Mouse (Mus musculus) splenic B cell, adult 2 months (primary cell): ENCODE measurements around the gene Atp8a2.

Source experiments
- DNase-seq: peaks from one replicate; pipeline ENCODE4 v3.0.0-alpha.2; 2011; ENCODE audit warnings: low read depth, low spot score
- H3K27me3 ChIP-seq: 2 replicates; pipeline ENCODE4 v1.6.1; 2012; ENCODE audit warnings: mild to moderate bottlenecking, low read length, moderate library complexity, mixed read lengths; ENCODE audit not compliant: control insufficient read depth, poor library complexity, insufficient read depth, severe bottlenecking
- H3K36me3 ChIP-seq: 2 replicates; pipeline ENCODE4 v1.6.1; 2012; ENCODE audit warnings: mild to moderate bottlenecking, low read length, moderate library complexity, mixed read lengths; ENCODE audit not compliant: control insufficient read depth, poor library complexity, insufficient read depth, severe bottlenecking

Atp8a2 gene

DNA sequence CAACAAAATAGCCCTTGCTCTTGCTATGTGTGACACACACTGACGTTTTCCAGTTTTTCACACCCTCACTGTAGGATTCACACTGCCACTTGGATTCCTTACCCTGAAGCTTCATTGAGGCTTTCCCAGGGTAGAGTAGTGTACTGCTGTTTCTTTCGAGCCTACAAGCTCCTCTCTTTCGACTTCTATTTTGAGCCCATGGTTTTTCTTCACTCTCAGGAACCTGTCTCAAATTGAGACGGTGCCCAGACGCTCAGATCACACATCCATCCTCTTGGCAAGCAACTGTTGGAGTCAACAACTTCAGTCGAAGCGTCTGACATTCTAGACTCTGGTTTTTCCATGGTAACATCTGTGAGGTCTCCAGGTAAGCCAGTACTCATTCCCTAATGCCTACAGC, at the start of gene Atp8a2:
Atp8a2 (minus strand) TSS at position 296 of the 400 bp plus-strand sequence.
- no peaks in the 10 kb centered on the region for H3K36me3 ChIP-seq
- no peaks in the 10 kb centered on the region for H3K27me3 ChIP-seq
- DNase-seq: no peak

- H3K36me3 ChIP-seq: peaks cover 14% of the 10 kb centered on the region
- no peaks in the 10 kb centered on the region for H3K27me3 ChIP-seq
- DNase-seq: no peak
Measured at GRCm38 (mm10) chr14:60238551-60238950, 41.6 kb upstream of the Atp8a2 start.

DNA sequence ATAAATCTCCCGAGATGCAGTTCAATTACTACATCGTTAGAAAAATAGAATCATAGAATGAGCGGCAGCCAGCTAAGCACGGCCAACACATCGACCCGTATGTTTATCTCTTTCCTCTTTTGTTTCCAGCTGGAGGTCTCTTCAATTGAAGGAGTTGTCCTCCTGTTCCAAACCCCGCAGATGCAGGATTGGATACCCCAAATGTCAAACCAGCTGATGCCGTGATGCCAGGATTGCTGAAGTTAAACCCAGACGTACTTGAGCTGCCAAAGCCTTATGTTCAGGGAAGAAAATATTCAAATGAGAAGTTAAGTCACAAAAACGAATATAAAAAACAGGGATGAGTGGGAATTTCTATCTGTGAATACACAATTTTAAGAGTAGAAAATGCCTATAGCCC, 22.9 kb upstream of the Atp8a2 start:
- no peak for DNase-seq
- Histone ChIP-seq H3K27me3 (no peaks in the 10 kb centered on the region), H3K36me3 (peaks cover 11% of the 10 kb centered on the region)

DNA sequence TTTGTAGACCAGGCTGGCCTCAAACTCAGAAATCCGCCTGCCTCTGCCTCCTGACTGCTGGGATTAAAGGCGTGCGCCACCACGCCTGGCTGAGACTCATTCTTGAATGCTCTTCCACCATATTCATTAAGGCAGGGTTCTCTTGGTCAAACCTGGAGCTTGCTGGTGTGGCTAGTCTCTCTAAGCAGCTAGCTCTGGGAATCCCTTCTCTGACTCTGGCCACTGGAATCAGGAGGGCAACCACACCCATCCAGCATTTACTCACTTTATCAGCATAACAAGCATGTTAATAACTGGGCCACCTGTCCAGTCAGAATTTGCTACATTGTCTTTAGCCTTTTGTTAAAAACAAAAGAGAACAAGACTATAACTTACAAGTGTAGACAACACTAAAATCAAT, 20.6 kb upstream of the Atp8a2 start:
- no peak for DNase-seq
- Histone ChIP-seq H3K36me3 (peaks cover 9% of the 10 kb centered on the region), H3K27me3 (no peaks in the 10 kb centered on the region)

- H3K36me3 ChIP-seq: peaks cover 9% of the 10 kb centered on the region
- H3K27me3 ChIP-seq: no peaks in the 10 kb centered on the region
- DNase-seq: no peak
Measured at GRCm38 (mm10) chr14:60216125-60216524, 19.1 kb upstream of the Atp8a2 start.

DNA sequence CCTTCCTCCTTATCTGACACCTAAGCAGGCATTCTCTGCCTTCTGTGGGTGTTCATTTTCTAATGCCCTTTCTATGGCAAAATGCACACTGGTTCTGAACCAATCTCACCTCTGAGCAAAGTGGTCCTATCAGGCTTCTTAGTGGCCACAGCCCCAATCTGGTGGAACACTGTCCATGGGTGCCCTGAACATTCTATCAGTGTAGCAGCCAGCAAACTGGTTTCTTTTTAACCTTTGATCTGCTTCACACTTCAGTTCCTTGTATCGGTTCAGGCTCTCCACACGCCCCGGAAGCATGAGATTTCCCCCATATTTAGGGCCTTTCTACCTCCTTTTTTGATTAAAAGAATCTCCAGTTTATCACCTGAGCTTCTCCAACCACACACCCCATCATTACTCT, 18.0 kb upstream of the Atp8a2 start:
- Histone ChIP-seq H3K36me3 (peaks cover 6% of the 10 kb centered on the region), H3K27me3 (no peaks in the 10 kb centered on the region)
- DNase-seq: no peak

DNA sequence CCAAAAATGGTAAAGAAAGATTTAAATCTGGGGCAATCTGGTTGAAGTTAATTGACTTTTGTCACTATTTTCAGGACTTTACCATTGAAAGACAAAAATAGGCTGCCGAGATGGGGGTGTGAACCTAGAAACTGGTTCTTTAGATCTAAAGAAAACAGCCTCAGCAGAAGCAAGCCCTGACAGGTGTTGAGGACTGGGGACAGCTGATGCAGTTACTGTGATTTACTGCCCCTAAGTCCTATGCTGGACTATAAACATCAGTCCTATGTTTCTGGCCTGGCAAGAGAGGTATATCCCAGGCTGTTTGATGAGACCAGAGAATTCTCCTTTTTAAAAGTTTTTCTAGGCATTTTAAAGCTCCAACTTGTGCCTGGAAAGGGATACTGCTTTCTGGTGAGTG, 17.1 kb upstream of the Atp8a2 start:
- Histone ChIP-seq H3K27me3 (no peaks in the 10 kb centered on the region), H3K36me3 (peaks cover 2% of the 10 kb centered on the region; the same call in 1 of the 2 replicates)
- no peak for DNase-seq

DNA sequence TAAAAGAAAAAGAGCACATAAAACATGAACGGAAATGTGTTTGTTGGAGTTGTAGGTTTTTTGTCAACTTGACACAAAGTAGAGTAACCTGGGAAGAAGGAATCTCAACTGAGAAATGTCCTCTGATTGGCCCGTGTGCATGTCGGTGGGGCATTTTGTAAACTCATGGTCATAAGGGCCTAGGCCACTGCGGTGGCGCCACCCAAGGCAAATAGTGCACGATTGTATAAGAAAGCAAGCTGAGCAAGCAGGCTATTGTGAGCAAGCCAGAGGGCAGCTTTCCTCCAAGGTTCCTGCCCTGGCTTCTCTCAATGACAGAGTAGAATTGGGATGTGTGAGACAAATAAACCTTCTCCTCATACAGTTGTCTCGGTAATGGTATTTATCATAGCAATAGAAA, 12.2 kb upstream of the Atp8a2 start:
- Histone ChIP-seq H3K27me3 (no peaks in the 10 kb centered on the region), H3K36me3 (no peaks in the 10 kb centered on the region)
- DNase-seq: no peak

DNA sequence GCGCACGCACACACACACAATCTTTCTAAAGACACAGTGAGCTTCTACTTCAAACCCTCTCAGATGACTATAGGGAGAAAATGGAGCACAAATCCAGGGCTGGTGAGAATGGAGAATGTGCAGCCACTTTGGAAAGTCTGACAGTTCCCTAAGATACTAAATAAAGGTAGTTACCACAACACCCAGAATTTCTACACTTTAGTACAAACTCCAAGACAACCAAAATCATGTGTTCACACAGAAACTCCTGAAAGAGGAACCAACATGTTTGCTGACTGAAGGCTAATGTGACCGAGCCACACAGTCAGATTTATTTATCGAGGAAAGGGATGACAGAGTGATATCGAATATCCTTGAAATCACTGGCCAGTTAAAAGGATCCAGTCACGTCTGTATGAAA, 8.0 kb upstream of the Atp8a2 start:
- H3K36me3 ChIP-seq: no peaks in the 10 kb centered on the region
- H3K27me3 ChIP-seq: no peaks in the 10 kb centered on the region
- DNase-seq: no peak

- DNase-seq: no peak
- H3K36me3 ChIP-seq: no peaks in the 10 kb centered on the region
- H3K27me3 ChIP-seq: no peaks in the 10 kb centered on the region
Measured at GRCm38 (mm10) chr14:60195999-60196398, 980 bp downstream of the Atp8a2 start.

- DNase-seq: no peak
- Histone ChIP-seq H3K36me3 (no peaks in the 10 kb centered on the region), H3K27me3 (no peaks in the 10 kb centered on the region)
Measured at GRCm38 (mm10) chr14:60194606-60195005, 2.4 kb downstream of the Atp8a2 start.

GRCm38 (mm10) chr14:60189771-60190170, 7.2 kb downstream of the Atp8a2 start:
- DNase-seq: no peak
- Histone ChIP-seq H3K27me3 (no peaks in the 10 kb centered on the region), H3K36me3 (no peaks in the 10 kb centered on the region)

- no peak for DNase-seq
- Histone ChIP-seq H3K27me3 (no peaks in the 10 kb centered on the region), H3K36me3 (no peaks in the 10 kb centered on the region)
Measured at GRCm38 (mm10) chr14:60188201-60188825, 8.7 kb downstream of the Atp8a2 start.

- H3K36me3 ChIP-seq: no peaks in the 10 kb centered on the region
- H3K27me3 ChIP-seq: no peaks in the 10 kb centered on the region; the same call in 1 of the 2 replicates
- DNase-seq: no peak
Measured at GRCm38 (mm10) chr14:60181306-60181705, 15.7 kb downstream of the Atp8a2 start.

GRCm38 (mm10) chr14:60178571-60178955, 18.4 kb downstream of the Atp8a2 start:
- DNase-seq: no peak
- Histone ChIP-seq H3K27me3 (no peaks in the 10 kb centered on the region; the same call in 1 of the 2 replicates), H3K36me3 (no peaks in the 10 kb centered on the region)
